Mouse (Mus musculus) liver, postnatal 0 days (tissue): Measurements from ENCODE around the gene Opn3. TPM values are rescaled to one million over a fixed set of nuclear protein-coding genes. Genes with fewer than 3 reads are reported as not detected.
A peak's percentile ranks its signal among the peaks of the same experiment; 100 is the strongest.

ENCODE experiments used
- ATAC-seq: fragments of 200-750 bp; cut with Nextera tagmentation; 2 replicates; pipeline ENCODE4 v1.8.0; 2017; ENCODE audit warnings: mild to moderate bottlenecking, moderate library complexity
- DNase-seq: peaks from one replicate; pipeline ENCODE4 v3.0.0-alpha.2; 2016
- H3K27ac ChIP-seq: fragments of 300-500 bp; sonication (generic); 2 replicates; pipeline ENCODE4 v1.5.1; 2014; ENCODE audit warnings: antibody characterized with exemption, moderate library complexity, mild to moderate bottlenecking, low read depth
- H3K27me3 ChIP-seq: fragments of 300-500 bp; sonication (generic); 2 replicates; pipeline ENCODE4 v1.6.1; 2014; ENCODE audit warnings: low read length, control low read depth, mixed read lengths; ENCODE audit not compliant: insufficient read depth
- H3K36me3 ChIP-seq: fragments of 300-500 bp; sonication (generic); replicated peaks from 2 replicates; pipeline ENCODE4 v1.6.1; 2014; ENCODE audit warnings: mild to moderate bottlenecking, control low read depth, low read length, moderate library complexity, mixed read lengths; ENCODE audit not compliant: insufficient read depth
- H3K4me1 ChIP-seq: fragments of 300-500 bp; sonication (generic); 2 replicates; pipeline ENCODE4 v1.6.1; 2014; ENCODE audit warnings: antibody characterized with exemption, mild to moderate bottlenecking, control low read depth; ENCODE audit not compliant: insufficient read depth
- H3K4me2 ChIP-seq: fragments of 300-500 bp; sonication (generic); 2 replicates; pipeline ENCODE4 v1.6.1; 2014; ENCODE audit warnings: low read depth, mild to moderate bottlenecking, low read length, moderate library complexity, mixed read lengths
- H3K4me3 ChIP-seq: fragments of 300-500 bp; sonication (generic); 2 replicates; pipeline ENCODE4 v1.5.1; 2014; ENCODE audit warnings: low read depth, low read length
- H3K9ac ChIP-seq: fragments of 300-500 bp; sonication (generic); replicated peaks from 2 replicates; pipeline ENCODE4 v1.6.1; 2014; ENCODE audit warnings: mild to moderate bottlenecking, moderate library complexity
- H3K9me3 ChIP-seq: fragments of 300-500 bp; sonication (generic); 2 replicates; pipeline ENCODE4 v1.6.1; 2016; ENCODE audit warnings: mild to moderate bottlenecking, control low read depth, low read length, mixed read lengths
- CTCF ChIP-seq: sonication (generic); IDR thresholded peaks from 2 replicates; pipeline ENCODE4 v1.5.1; 2016; ENCODE audit warnings: antibody characterized with exemption, low read depth
- EP300 ChIP-seq: IDR thresholded peaks from 2 replicates; pipeline ENCODE4 v1.6.1; 2016; ENCODE audit warnings: antibody characterized with exemption, low read depth, mild to moderate bottlenecking
- WGBS: fragments of 180-500 bp; shearing (Covaris S2); extraction: QIAGEN DNeasy Blood & Tissue Kit; methylation state at CpG from one replicate; pipeline ENCODE4 v1.1.7; 2014; ENCODE audit not compliant: insufficient replicate concordance; 5-methylcytosine and 5-hydroxymethylcytosine counted together
- polyA plus RNA-seq: library from polyadenylated mRNA; unstranded; fragments of >200 nt; fragmentation: Nextera tagmentation; extraction: Ambion mirVana; gene quantifications from 2 replicates; pipeline ENCODE4 v1.2.1, GENCODE M21; 2015

Gene Opn3
- polyA plus RNA-seq, 1 experiment from 2014 or later = 1.6 TPM

DNA sequence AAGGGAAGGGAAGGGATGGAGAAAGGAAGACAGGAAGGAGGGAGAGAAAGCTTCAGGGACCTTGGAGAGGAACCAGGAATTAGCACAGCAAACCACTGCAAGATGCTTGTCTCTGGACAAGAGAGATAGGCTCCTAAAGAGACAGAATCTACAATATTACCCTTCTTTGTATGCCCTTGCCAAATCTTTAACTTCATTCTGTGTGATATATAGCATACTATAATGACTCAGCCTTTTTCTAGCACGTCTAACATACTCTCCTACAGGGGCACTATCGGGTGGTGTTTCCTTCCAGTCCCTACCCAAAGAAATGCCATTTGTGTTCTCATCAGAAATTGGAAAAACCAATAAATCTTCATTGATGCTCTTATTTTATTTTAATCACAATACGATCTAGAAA, 61.5 kb downstream of the Opn3 start:
- Histone ChIP-seq H3K9me3 (no peaks in the 10 kb centered on the region), H3K4me1 (peaks cover 7% of the 10 kb centered on the region; the same call in 1 of the 2 replicates), H3K36me3 (no peaks in the 10 kb centered on the region), H3K27ac (peak overlapping the region; percentile 76), H3K4me2 (no peak overlapping the region), H3K4me3 (no peak overlapping the region), H3K9ac (no peak overlapping the region), H3K27me3 (no peaks in the 10 kb centered on the region)
- no peak for ATAC-seq
- no peak for TF ChIP-seq EP300
- no peak for TF ChIP-seq CTCF
- DNase-seq = no peak
- WGBS = 54% methylated on average over 3 of the region's 3 CpGs

DNA sequence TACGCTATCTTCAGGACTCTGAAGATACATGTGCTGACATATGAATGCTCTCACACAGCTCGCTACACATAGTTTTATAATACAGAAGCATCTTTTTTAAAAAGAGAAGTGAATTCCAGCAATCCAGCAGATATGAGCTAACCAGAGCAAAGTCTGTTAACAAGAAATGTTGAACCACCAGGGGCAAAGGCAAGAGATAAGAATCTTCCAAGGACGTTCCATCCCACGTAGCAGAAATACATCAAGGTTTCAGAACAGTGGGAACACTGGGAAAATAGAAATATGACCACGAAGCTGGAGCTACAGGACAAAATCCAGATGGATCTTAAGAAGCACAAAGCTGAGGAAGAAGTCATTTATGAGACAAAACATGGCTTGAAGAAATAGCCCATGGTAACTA, 62.2 kb downstream of the Opn3 start:
- H3K9me3 ChIP-seq = no peaks in the 10 kb centered on the region
- 64% methylated on average over 5 of the region's 5 CpGs for WGBS
- no peak for ATAC-seq
- H3K9ac ChIP-seq = no peak overlapping the region
- 0 out of 2 replicates have a peak overlapping the region, but pooled peaks have one; percentile 19 for H3K27ac ChIP-seq
- no peak overlapping the region for H3K4me3 ChIP-seq
- no peaks in the 10 kb centered on the region for H3K27me3 ChIP-seq
- no peak overlapping the region for H3K4me2 ChIP-seq
- H3K4me1 ChIP-seq = peaks cover 7% of the 10 kb centered on the region; the same call in 1 of the 2 replicates
- no peaks in the 10 kb centered on the region for H3K36me3 ChIP-seq
- no peak for TF ChIP-seq CTCF
- no peak for TF ChIP-seq EP300
- DNase-seq = no peak

DNA sequence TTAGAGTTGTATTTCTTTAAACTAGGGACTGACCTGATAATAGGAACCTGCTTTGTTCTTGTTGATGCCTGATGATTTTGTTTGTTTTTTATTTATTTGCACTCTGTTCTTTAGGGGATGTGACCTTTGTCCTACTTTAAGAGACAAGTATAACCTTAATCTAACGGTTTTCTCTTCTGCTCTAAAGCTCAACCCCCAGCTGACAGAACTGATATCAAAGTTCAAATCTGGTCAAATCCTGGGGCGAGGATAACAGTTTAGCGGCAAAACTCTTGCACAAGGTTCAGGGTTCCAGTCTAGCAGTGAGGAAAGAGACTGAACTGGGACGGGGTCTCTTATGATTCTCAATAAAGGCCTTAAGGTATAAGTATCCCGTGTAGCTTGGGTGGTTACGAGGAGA, 63.3 kb downstream of the Opn3 start:
- no peak for ATAC-seq
- no peak overlapping the region for H3K9ac ChIP-seq
- TF ChIP-seq EP300 (no peak), CTCF (no peak)
- peaks cover 15% of the 10 kb centered on the region for H3K4me1 ChIP-seq
- H3K9me3 ChIP-seq = no peaks in the 10 kb centered on the region
- no peak overlapping the region for H3K27ac ChIP-seq
- 59% methylated on average over 6 of the region's 6 CpGs for WGBS
- no peak overlapping the region for H3K4me2 ChIP-seq
- H3K36me3 ChIP-seq = no peaks in the 10 kb centered on the region
- H3K4me3 ChIP-seq = no peak overlapping the region
- no peaks in the 10 kb centered on the region for H3K27me3 ChIP-seq
- DNase-seq = no peak

DNA sequence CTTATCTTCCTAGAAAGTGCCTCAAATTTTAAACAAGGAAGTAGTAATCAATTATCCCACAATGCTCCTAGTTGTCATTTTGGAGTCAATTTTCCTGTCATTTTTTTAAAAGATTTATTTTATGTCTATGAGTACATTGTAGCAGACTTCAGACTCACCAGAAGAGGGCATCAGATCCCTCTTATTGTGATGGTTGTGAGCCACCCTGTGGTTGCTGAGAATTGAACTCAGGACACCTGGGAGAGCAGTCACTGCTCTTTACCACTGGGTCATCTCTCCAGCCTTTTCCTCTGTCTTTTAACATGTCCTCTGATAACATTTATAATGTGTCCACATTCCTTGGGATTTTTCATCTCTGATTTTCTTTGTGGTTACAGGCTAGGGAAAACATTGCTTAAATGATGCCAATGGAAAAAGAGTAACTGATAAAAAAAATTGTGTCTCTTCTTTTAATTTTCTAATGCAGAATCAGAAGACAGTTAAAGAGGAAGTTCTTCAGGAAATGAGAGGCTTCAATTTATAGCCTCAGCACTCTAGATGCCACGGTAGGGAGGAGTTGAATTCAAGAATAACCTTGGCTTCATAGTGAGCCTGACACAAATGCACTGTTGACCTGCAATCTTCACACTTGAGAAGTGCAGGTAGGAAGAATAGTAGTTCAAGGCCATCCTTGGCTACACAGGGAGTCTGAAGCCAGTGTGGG, 66.4 kb downstream of the Opn3 start:
- DNase-seq (no peak), ATAC-seq (peak; percentile 57)
- Histone ChIP-seq H3K9ac (no peak overlapping the region), H3K27me3 (no peaks in the 10 kb centered on the region), H3K4me2 (peak overlapping the region; percentile 96), H3K9me3 (no peaks in the 10 kb centered on the region), H3K27ac (peak overlapping the region; percentile 96), H3K4me1 (peaks cover 12% of the 10 kb centered on the region), H3K4me3 (peak overlapping the region; percentile 93), H3K36me3 (no peaks in the 10 kb centered on the region)
- 29% methylated on average over 1 of the region's 1 CpGs for WGBS
- TF ChIP-seq EP300 = no peak
- TF ChIP-seq CTCF = peak; percentile 77

DNA sequence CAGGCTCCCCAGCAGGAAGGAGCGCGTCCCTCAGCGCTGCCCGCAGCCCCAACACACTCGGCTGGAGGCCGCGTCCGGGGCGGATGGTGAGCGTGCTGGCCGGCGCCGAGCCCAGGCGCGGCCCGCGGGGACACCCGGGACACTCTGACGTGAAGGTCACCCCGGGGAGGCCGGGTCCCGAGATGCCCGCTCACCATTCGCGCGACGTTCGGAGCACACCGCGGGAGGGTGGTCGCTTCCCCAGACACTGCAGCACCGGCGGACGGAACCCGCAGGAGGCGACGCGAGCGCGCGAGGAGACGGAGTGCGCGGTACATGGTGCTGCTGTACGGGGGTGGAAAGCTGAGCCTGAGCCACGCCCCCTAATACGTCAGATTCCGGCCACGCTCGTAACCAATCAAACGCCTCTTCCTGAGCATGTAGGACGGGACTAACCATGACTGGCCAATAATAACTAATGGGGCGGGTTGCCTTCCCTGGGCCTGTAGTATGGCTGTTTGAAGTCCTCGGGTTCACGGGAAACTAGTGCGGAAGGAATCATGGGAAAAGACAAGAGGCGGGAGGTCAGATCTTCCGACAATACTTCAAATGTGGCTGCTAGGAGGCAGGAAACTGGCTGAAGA, 67.2 kb downstream of the Opn3 start, which contains the start of gene Fh1:
TSS of gene Fh1 (minus strand) at position 379 of the 623 bp plus-strand sequence.
- H3K27ac ChIP-seq = peak within 1 kb of the TSS; percentile 96
- peak within 1 kb of the TSS; percentile 96 for H3K4me2 ChIP-seq
- H3K27me3 ChIP-seq = no peaks in the 10 kb centered on the region
- H3K9me3 ChIP-seq = no peaks in the 10 kb centered on the region
- peak within 1 kb of the TSS; percentile 94 for H3K9ac ChIP-seq
- H3K4me3 ChIP-seq = peak within 1 kb of the TSS; percentile 93
- DNase-seq (peak; percentile 95), ATAC-seq (peak; percentile 96)
- no peaks in the 10 kb centered on the region for H3K36me3 ChIP-seq
- H3K4me1 ChIP-seq = peaks cover 10% of the 10 kb centered on the region
- WGBS = under 1% methylated on average over 58 of the region's 58 CpGs
- TF ChIP-seq CTCF (no peak; the same call in 1 of the 2 replicates), EP300 (peak; percentile 49; the same call in 1 of the 2 replicates)

DNA sequence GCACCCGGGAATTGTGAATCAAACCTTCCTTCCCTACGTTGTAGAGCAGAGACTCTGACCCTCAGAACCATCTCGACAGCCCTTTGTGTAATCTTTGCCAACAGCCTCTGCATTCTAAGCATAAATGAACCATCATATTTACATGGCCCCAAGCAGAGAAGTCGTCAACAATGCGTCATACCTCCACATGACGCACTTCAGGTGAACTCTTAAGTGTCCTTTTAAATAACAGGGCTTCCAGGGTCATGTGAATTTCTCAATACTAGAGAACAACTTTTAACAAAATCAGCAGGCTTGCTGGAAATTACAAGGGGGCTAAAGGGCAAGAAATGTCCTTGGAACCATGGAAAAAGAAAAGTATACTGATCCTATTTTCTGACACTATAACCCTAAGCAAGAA, 68.9 kb downstream of the Opn3 start:
- H3K9me3 ChIP-seq = no peaks in the 10 kb centered on the region
- ATAC-seq (peak; percentile 13), DNase-seq (no peak)
- 68% methylated on average over 6 of the region's 6 CpGs for WGBS
- no peak for TF ChIP-seq CTCF
- peak; percentile 62 for TF ChIP-seq EP300
- peak overlapping the region; percentile 55 for H3K27ac ChIP-seq
- H3K4me2 ChIP-seq = no peak overlapping the region
- no peaks in the 10 kb centered on the region for H3K27me3 ChIP-seq
- peaks cover 10% of the 10 kb centered on the region for H3K4me1 ChIP-seq
- no peak overlapping the region for H3K4me3 ChIP-seq
- H3K9ac ChIP-seq = no peak overlapping the region
- peaks cover 3% of the 10 kb centered on the region for H3K36me3 ChIP-seq
